Mouse (Mus musculus) midbrain, embryonic 14.5 days (tissue): ENCODE results near the gene Afm. TPM values are rescaled to one million over a fixed set of nuclear protein-coding genes. Genes with fewer than 3 reads are reported as not detected.

Experiments
- ATAC-seq: fragments of 200-750 bp; cut with Nextera tagmentation; 2 replicates; pipeline ENCODE4 v1.8.0; 2017; ENCODE audit warnings: moderate number of reproducible peaks, moderate library complexity; ENCODE audit not compliant: low FRiP score, low TSS enrichment
- DNase-seq: peaks from one replicate; pipeline ENCODE4 v3.0.0-alpha.2; 2015
- H3K27ac ChIP-seq: fragments of 300-500 bp; sonication (generic); replicated peaks from 2 replicates; pipeline ENCODE4 v1.5.1; 2014; ENCODE audit warnings: mild to moderate bottlenecking, low read depth, low read length, moderate library complexity
- H3K27me3 ChIP-seq: fragments of 300-500 bp; sonication (generic); 2 replicates; pipeline ENCODE4 v1.6.1; 2014; ENCODE audit warnings: low read length, control low read depth, mixed read lengths; ENCODE audit not compliant: control insufficient read depth, insufficient read depth
- H3K36me3 ChIP-seq: fragments of 300-500 bp; sonication (generic); 2 replicates; pipeline ENCODE4 v1.6.1; 2014; ENCODE audit warnings: low read length, control low read depth; ENCODE audit not compliant: control insufficient read depth, insufficient read depth
- H3K4me1 ChIP-seq: fragments of 300-500 bp; sonication (generic); 2 replicates; pipeline ENCODE4 v1.6.1; 2014; ENCODE audit warnings: mild to moderate bottlenecking, antibody characterized with exemption, low read length, control low read depth; ENCODE audit not compliant: control insufficient read depth, insufficient read depth
- H3K4me2 ChIP-seq: fragments of 300-500 bp; sonication (generic); 2 replicates; pipeline ENCODE4 v1.6.1; 2014; ENCODE audit warnings: mild to moderate bottlenecking, low read length, moderate library complexity
- H3K4me3 ChIP-seq: fragments of 300-500 bp; sonication (generic); replicated peaks from 2 replicates; pipeline ENCODE4 v1.5.1; 2014; ENCODE audit warnings: low read depth, low read length
- H3K9ac ChIP-seq: fragments of 300-500 bp; sonication (generic); replicated peaks from 2 replicates; pipeline ENCODE4 v1.6.1; 2014; ENCODE audit warnings: mild to moderate bottlenecking, low read length, moderate library complexity
- H3K9me3 ChIP-seq: fragments of 300-500 bp; sonication (generic); 2 replicates; pipeline ENCODE4 v1.6.1; 2016; ENCODE audit warnings: low read length, control low read depth, mixed read lengths; ENCODE audit not compliant: control insufficient read depth
- WGBS: fragments of 180-500 bp; shearing (Covaris S2); extraction: QIAGEN DNeasy Blood & Tissue Kit; methylation state at CpG from one replicate; pipeline ENCODE4 v1.1.7; 2014; 5-methylcytosine and 5-hydroxymethylcytosine counted together
- polyA plus RNA-seq: library from polyadenylated mRNA; unstranded; fragments of >200 nt; fragmentation: Nextera tagmentation; extraction: Ambion mirVana; gene quantifications from 2 replicates; pipeline ENCODE4 v1.2.1, GENCODE M21; 2014

Afm gene
- polyA plus RNA-seq, 1 experiment from 2014 or later: not detected

- Histone ChIP-seq H3K9ac (no peak overlapping the region), H3K36me3 (no peaks in the 10 kb centered on the region), H3K9me3 (no peaks in the 10 kb centered on the region), H3K4me3 (no peak overlapping the region), H3K27ac (no peak overlapping the region), H3K4me1 (no peaks in the 10 kb centered on the region), H3K4me2 (no peak overlapping the region), H3K27me3 (no peaks in the 10 kb centered on the region)
- DNase-seq: no peak
- no peak for ATAC-seq
- 90% methylated on average over 6 of the region's 6 CpGs for WGBS
These were observed 46.5 kb downstream of the Afm start for GRCm38 (mm10) chr5:90565205-90565604.

GRCm38 (mm10) chr5:90567788-90568187 lies 49.1 kb downstream of the Afm start:
- Histone ChIP-seq H3K9ac (no peak overlapping the region), H3K27me3 (no peaks in the 10 kb centered on the region), H3K9me3 (no peaks in the 10 kb centered on the region), H3K4me2 (no peak overlapping the region), H3K4me1 (no peaks in the 10 kb centered on the region), H3K4me3 (no peak overlapping the region), H3K36me3 (no peaks in the 10 kb centered on the region), H3K27ac (no peak overlapping the region)
- no peak for ATAC-seq
- DNase-seq: no peak
- WGBS: 88% methylated on average over 5 of the region's 5 CpGs

- H3K27ac ChIP-seq: no peak overlapping the region
- ATAC-seq: no peak
- no peaks in the 10 kb centered on the region for H3K9me3 ChIP-seq
- H3K4me2 ChIP-seq: no peak overlapping the region
- no peak for DNase-seq
- no peaks in the 10 kb centered on the region for H3K36me3 ChIP-seq
- no peaks in the 10 kb centered on the region for H3K27me3 ChIP-seq
- no peak overlapping the region for H3K9ac ChIP-seq
- H3K4me3 ChIP-seq: no peak overlapping the region
- no peaks in the 10 kb centered on the region for H3K4me1 ChIP-seq
These were observed 49.6 kb downstream of the Afm start for GRCm38 (mm10) chr5:90568338-90568737.

- Histone ChIP-seq H3K4me1 (no peaks in the 10 kb centered on the region), H3K27me3 (no peaks in the 10 kb centered on the region), H3K36me3 (no peaks in the 10 kb centered on the region), H3K4me3 (no peak overlapping the region), H3K4me2 (no peak overlapping the region), H3K9me3 (no peaks in the 10 kb centered on the region), H3K27ac (no peak overlapping the region), H3K9ac (no peak overlapping the region)
- no peak for ATAC-seq
- WGBS: 46% methylated on average over 3 of the region's 3 CpGs
- no peak for DNase-seq
These were observed 52.5 kb downstream of the Afm start for GRCm38 (mm10) chr5:90571216-90571615.

- no peak overlapping the region for H3K4me3 ChIP-seq
- H3K4me2 ChIP-seq: no peak overlapping the region
- H3K27me3 ChIP-seq: no peaks in the 10 kb centered on the region
- no peak overlapping the region for H3K27ac ChIP-seq
- 93% methylated on average over 9 of the region's 9 CpGs for WGBS
- H3K9ac ChIP-seq: no peak overlapping the region
- H3K36me3 ChIP-seq: no peaks in the 10 kb centered on the region
- no peak for DNase-seq
- no peaks in the 10 kb centered on the region for H3K4me1 ChIP-seq
- ATAC-seq: 0 out of 2 replicates have a peak, but pooled peaks have one; percentile 24
- H3K9me3 ChIP-seq: no peaks in the 10 kb centered on the region
These were observed 59.0 kb downstream of the Afm start for GRCm38 (mm10) chr5:90577751-90578150.

GRCm38 (mm10) chr5:90579556-90579955 lies 60.8 kb downstream of the Afm start:
- WGBS: 90% methylated on average over 9 of the region's 9 CpGs
- Histone ChIP-seq H3K4me3 (no peak overlapping the region), H3K9ac (no peak overlapping the region), H3K27me3 (no peaks in the 10 kb centered on the region), H3K36me3 (no peaks in the 10 kb centered on the region), H3K27ac (no peak overlapping the region), H3K4me1 (no peaks in the 10 kb centered on the region), H3K4me2 (no peak overlapping the region), H3K9me3 (no peaks in the 10 kb centered on the region)
- no peak for ATAC-seq
- DNase-seq: no peak

- Histone ChIP-seq H3K36me3 (no peaks in the 10 kb centered on the region), H3K4me3 (no peak overlapping the region), H3K4me1 (no peaks in the 10 kb centered on the region), H3K4me2 (no peak overlapping the region), H3K9me3 (no peaks in the 10 kb centered on the region), H3K27ac (no peak overlapping the region), H3K27me3 (no peaks in the 10 kb centered on the region), H3K9ac (no peak overlapping the region)
- WGBS: 90% methylated on average over 6 of the region's 6 CpGs
- ATAC-seq (no peak), DNase-seq (no peak)
These were observed 63.4 kb downstream of the Afm start for GRCm38 (mm10) chr5:90582179-90582578.

GRCm38 (mm10) chr5:90584799-90585198 lies 66.1 kb downstream of the Afm start:
- no peak overlapping the region for H3K9ac ChIP-seq
- H3K9me3 ChIP-seq: no peaks in the 10 kb centered on the region
- DNase-seq (no peak), ATAC-seq (no peak)
- 80% methylated on average over 7 of the region's 7 CpGs for WGBS
- no peak overlapping the region for H3K4me2 ChIP-seq
- H3K36me3 ChIP-seq: no peaks in the 10 kb centered on the region
- no peak overlapping the region for H3K4me3 ChIP-seq
- H3K4me1 ChIP-seq: 0 out of 2 replicates have a peak, but pooled peaks cover 3% of the 10 kb centered on the region
- no peak overlapping the region for H3K27ac ChIP-seq
- no peaks in the 10 kb centered on the region for H3K27me3 ChIP-seq

GRCm38 (mm10) chr5:90586511-90586910 lies 67.8 kb downstream of the Afm start:
- Histone ChIP-seq H3K9ac (no peak overlapping the region), H3K4me1 (0 out of 2 replicates have a peak, but pooled peaks cover 3% of the 10 kb centered on the region), H3K4me2 (no peak overlapping the region), H3K36me3 (no peaks in the 10 kb centered on the region), H3K27me3 (no peaks in the 10 kb centered on the region), H3K27ac (no peak overlapping the region), H3K9me3 (no peaks in the 10 kb centered on the region), H3K4me3 (no peak overlapping the region)
- DNase-seq (no peak), ATAC-seq (no peak)
- WGBS: 70% methylated on average over 5 of the region's 5 CpGs
